ENCODE assay signal across 17 mouse cellular contexts in the genomic region with DNA sequence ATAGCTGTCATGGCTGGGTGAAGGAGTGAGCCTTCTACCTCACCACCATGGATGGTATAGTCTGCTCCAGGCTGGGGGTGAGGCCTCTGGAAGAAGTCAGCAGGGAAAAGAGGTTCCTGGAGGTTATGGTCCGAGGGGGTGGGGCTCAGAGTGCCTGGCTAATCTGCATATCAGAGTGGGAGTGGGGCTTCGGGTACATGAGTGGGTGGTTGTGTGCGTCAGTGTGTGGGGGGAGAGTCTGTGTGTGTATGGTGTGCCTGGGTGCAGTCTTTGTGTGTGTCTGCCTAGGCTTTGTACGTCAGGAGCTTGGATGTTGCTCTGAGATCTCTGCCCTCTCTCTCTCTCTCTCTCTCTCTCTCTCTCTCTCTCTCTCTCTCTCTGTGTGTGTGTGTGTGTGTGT. TPM values are rescaled to one million over a fixed set of nuclear protein-coding genes. Genes with fewer than 3 reads are reported as not detected.
DNase-seq lines count a peak whose midpoint lies in the region; TF ChIP-seq lines count a peak whose summit lies in the region.
"Had no signal": no experiment of that assay in that cellular context is flagged by ENCODE, and none has a peak within 500 bp of the region (broad histone marks: within the 10 kb centered on the region; RNA-seq: fewer than 3 reads in every experiment).

No protein-coding gene starts in this region.

- H3K4me1 ChIP-seq in olfactory bulb, adult 2 months (ENCODE audit: control insufficient read depth, insufficient read depth, low read length), result peaks cover 46% of the 10 kb centered on the region

- TF ChIP-seq POLR2A in olfactory bulb, adult 2 months (IDR thresholded peaks at IDR 0.05; ENCODE audit: insufficient read depth, low read depth, low read length), result no peak

- 40% methylated on average over 4 of the region's 4 CpGs for WGBS in olfactory bulb, adult 2 months

- H3K27ac ChIP-seq in layer of hippocampus, adult 2 months, result peak overlapping the region; percentile 60; the same call in 1 of the 2 replicates
- peak overlapping the region; percentile 24; the same call in 1 of the 2 replicates for H3K27ac ChIP-seq in olfactory bulb, adult 2 months (ENCODE audit: insufficient read depth, low read depth, low read length)
- H3K27ac ChIP-seq: embryonic facial prominence, embryonic 13.5 days; forebrain, embryonic 13.5 days; heart, adult 2 months; heart, embryonic 15.5 days; hindbrain, embryonic 14.5 days had no signal

- DNase-seq in layer of hippocampus, adult 2 months (ENCODE audit: low spot score in 2 of 2), result peak in 1 of 2 experiments; percentile 64
- no peak for DNase-seq in layer of hippocampus, adult 9-10 months (ENCODE audit: low spot score)
- peak; percentile 67 for DNase-seq in right cerebral cortex, adult 18-20 months
- no peak for DNase-seq in right cerebral cortex, postnatal 25 days
- DNase-seq in neural tube, embryonic 10.5 days (ENCODE audit: extremely low spot score, low spot score), result no peak
- DNase-seq: adrenal gland, adult 2 months; adrenal gland, postnatal 25 days; gastrocnemius, postnatal 10 days; heart, adult 2 months had no signal

- H3K4me3 ChIP-seq in layer of hippocampus, adult 2 months, result no peak overlapping the region
- H3K4me3 ChIP-seq in olfactory bulb, adult 2 months (ENCODE audit: insufficient read depth, low read depth, low read length), result no peak overlapping the region
- H3K4me3 ChIP-seq: embryonic facial prominence, embryonic 13.5 days; forebrain, embryonic 13.5 days; heart, adult 2 months; heart, embryonic 15.5 days had no signal

- no peak for TF ChIP-seq CTCF in layer of hippocampus, adult 2 months (conservative IDR thresholded peaks at IDR 0.05)
- TF ChIP-seq CTCF in olfactory bulb, adult 2 months (IDR thresholded peaks at IDR 0.05; ENCODE audit: insufficient read depth, low read depth, low read length), result no peak

RNA-seq across cellular contexts. Expression of a gene that starts 5.7 kb away (rescaled TPM):
- total RNA-seq in layer of hippocampus, adult 2 months (2021), result 100 to 1,000 TPM; 549 to 563 TPM
- not detected in 2 replicates for polyA plus RNA-seq in olfactory bulb, adult 2 months (2012; ENCODE audit: insufficient read depth, insufficient read length, low replicate concordance, missing spikeins)

RNA-seq across cellular contexts. Expression of a gene that starts 49.9 kb away (rescaled TPM):
- 1 to 10 TPM in 1 of 2 experiments, under 1 TPM in 1; 0.42 to 1.0 TPM for total RNA-seq in layer of hippocampus, adult 2 months (2021)
- not detected in 2 replicates for polyA plus RNA-seq in olfactory bulb, adult 2 months (2012; ENCODE audit: insufficient read depth, insufficient read length, low replicate concordance, missing spikeins)
- total RNA-seq: gastrocnemius, postnatal 10 days; gastrocnemius, postnatal 4 days; heart, postnatal 14 days; hematopoietic stem cell, adult 5-6 weeks had no signal
- polyA plus RNA-seq: forebrain, embryonic 13.5 days; heart, adult 2 months; hindbrain, embryonic 14.5 days had no signal
